Mouse (Mus musculus) cortical plate, adult 2 months (tissue): ENCODE data around the gene Kif24.

Experiments
- CTCF ChIP-seq: fragments of 200-500 bp; IDR thresholded peaks from 2 replicates; pipeline ENCODE4 v1.5.1; 2011; ENCODE audit warnings: mild to moderate bottlenecking, control low read depth, low read length; ENCODE audit not compliant: insufficient read depth; ENCODE audit errors: extremely low read depth
- POLR2A ChIP-seq: fragments of 200-500 bp; IDR thresholded peaks from 2 replicates; pipeline ENCODE4 v1.6.1; 2011; ENCODE audit warnings: mild to moderate bottlenecking, low read length, control low read depth; ENCODE audit not compliant: insufficient read depth; ENCODE audit errors: extremely low read depth

- TF ChIP-seq POLR2A: peak; percentile 95
- TF ChIP-seq CTCF: no peak
Measured at GRCm38 (mm10) chr4:41348584-41349198, 116.0 kb downstream of the Kif24 start, which contains the start of gene Ubap1.
